Mouse (Mus musculus) spleen, postnatal 10 days (tissue): ENCODE measurements around the gene Ogfr.

Source experiments
- DNase-seq, 2 experiments: peaks; one replicate each; pipeline ENCODE4 v3.0.0; 2021 to 2022; ENCODE audit warnings: low spot score in 2 of 2

The Ogfr gene

DNA sequence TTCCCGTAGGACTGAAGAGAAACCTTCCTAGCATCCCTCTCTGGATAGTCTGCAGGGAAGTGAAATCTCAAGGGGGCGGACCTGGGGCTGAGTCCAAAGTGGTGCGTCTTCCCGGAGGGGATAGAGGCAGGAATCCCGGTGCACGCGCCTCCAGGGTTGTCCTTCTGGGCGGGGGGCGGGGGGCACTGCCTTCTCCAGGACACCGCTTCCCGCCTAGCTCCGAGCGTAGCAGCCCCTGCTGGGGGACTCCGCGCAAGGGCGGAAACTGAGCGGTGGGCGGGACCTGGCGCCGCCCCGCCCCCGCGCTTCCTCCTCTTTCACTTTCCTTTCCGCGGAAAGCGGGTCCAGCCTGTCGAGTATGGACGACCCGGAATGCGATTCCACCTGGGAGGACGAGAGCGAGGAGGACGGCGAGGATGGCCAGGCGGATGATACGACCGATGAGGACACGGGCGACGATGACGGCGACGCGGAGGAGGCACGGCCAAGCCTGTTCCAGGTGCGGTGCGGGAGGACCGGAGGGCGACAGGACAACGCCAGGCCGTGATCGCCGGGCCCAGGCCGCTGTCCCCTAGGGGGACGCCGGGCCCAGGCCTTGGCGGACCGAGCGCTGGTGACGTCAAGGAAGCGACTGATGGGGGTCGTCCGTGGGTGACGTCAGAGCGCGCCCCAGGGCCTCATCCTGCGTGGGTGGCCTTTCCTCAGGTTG lies at the start of gene Ogfr:
Gene Ogfr (plus strand): TSS at position 123 of the 709 bp plus-strand sequence.
- DNase-seq, result peak; percentile 83 to 85

DNA sequence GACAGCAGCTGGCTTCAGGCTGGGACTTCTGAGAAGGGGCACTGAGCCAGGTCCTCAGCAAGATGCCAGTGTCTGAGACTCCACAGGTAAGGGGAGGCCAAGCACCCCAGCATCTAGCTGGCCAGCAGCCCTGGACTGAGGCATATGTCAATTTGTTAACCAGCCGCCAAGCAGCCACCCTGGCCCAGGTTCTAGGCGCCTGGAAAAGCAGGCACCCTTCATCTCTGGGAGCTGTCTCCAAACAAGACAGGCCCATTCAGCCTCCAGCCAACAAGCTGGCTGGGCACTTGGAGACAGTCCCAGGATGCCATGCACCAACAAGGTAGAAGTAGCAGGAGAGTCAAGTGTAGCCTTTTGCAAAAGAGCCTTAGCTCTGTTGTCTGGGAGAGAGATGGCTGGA lies 45.4 kb upstream of the Ogfr start:
- DNase-seq, result no peak

DNA sequence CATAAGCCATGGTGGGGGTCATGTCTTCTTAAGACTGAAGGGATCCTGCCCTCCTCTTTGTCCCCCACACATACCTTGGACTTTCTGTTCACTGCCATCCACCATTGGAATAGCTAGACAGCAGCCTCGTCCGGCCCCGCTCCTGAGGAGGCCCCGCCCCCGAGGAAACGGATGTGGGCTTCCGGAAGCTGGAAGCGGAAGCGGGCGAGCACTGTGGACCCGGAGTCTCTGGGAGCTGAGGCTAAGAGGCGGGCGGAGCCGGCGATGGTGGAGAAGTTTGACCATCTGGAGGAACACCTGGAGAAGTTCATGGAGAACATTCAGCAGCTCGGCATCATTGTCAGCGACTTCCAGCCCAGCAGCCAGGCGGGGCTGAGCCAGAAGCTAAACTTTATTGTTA lies 44.0 kb upstream of the Ogfr start:
- no peak for DNase-seq

DNA sequence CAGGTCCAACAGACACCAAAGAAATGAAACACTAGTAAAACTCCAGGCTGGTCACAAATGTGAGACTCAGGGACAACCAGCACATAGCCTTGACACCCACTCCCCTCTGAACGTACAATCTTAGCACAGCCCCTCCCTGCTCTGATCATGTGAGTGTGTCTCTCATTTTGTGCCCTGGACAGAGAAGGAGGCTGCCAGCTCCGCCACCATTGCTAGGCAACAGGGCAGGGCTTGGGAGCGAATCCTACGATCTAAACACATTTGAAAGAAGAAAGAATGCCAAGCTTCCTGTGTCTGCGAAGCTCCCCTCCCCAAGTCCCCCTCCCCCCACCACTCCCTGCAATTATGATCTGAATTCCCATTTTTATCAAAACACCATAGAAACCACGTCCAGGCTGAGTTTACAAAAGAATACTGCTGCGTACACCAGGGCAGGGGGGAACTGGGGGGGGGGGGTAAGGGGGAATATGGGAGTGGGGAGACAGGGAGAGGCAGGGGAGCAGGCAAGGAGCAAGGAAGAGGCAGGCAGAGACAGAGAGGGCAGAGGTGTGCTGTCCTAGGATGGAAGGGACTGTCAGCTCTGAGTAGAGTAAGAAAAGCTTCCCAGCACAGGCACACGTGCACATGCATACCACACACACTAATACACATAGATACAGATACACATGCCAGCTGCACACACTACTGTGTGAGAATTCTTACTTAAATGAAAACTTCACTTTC lies 41.5 kb upstream of the Ogfr start:
- DNase-seq, result no peak

DNA sequence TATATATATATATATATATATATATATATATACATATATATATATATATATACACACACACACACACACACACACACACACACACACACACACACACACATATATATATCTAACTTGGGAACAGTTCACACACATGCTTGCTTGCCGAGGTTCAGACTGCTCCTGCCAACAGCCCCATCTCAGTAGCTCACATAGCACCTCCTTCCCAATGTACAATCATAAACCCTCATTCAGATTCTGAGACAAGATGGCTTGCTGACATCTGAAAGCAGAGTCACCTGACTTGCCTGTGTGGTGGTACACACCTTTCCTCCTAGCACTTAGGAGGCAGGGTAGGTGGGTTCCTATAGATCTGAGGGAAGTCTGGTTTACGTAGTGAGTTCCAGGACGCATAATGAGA lies 36.7 kb upstream of the Ogfr start:
- no peak for DNase-seq

DNA sequence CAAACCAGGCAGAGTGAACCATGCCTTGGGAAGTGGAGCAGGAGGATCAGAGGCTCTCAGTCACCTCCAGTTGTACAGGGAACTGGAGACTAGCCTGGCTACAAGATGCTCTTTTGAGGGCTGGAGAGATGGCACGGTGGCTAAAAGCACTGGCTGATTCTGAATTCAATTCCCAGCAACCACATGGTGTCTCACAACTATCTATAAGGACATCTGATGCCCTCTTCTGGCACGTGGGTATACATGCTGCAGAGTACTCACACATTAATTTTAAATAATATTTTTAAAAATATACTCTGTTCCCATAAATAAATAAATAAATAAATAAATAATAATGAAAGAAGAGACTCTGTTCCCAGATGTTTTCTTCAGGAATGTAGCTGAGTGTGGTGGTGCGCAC lies 33.8 kb upstream of the Ogfr start:
- no peak for DNase-seq

DNA sequence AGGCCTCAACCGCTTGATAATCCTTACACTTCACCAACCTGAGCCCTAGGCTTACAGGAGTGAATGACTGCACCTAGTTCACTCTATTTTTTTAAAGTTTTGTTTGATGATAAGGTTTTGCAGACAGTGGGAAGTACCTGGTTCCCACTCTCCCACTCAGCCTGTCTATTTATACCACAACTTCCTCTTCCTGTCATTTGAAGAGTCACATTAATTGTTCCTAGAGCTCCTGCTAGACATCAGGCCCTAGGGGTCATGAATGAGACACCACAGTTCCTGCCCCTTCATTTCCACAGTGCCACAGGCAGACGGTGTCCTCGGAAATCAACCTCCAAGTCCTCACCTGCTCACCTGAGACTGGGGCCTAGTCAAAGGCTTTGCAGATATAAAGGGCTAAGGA lies 32.6 kb upstream of the Ogfr start:
- DNase-seq, result no peak

DNA sequence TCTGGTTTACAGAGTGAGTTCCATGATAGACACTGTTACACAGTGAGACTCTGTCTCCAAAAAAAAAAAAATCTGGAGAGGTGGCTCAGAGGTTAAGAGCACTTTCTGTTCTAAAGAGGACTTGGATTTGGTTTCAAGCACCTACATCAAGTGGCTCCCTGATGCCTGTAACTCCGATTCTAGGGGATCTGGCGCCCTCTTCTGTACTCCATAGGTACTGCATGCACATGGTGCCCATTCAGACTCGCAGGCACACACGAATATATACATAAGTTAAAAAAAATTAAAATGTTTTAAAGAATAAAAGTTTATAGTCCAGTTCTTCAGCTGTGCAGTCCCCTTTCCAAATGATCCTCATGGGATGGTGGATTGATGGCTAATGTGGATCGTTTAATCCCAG lies 28.8 kb upstream of the Ogfr start:
- DNase-seq, result peak in 1 of 2 experiments; percentile 46

DNA sequence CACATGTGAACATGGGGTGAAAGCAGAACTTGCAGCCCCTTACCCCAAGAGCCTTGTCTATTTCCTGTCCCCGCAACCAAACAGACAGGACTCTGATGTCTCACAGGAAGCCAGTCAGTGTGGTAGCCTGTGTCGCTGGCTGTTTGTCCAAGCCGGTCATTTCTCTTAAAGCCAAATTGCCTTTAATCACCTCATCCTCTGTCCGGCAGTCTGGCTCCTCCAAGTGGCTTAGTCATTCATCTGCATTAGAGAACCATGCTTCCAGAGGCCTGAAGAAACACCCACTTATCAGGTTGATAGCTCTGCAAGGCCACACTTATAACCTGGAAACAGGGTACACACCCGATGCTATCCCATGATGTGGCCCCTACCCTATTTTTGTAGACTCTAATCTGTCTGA lies 26.9 kb upstream of the Ogfr start:
- no peak for DNase-seq

DNA sequence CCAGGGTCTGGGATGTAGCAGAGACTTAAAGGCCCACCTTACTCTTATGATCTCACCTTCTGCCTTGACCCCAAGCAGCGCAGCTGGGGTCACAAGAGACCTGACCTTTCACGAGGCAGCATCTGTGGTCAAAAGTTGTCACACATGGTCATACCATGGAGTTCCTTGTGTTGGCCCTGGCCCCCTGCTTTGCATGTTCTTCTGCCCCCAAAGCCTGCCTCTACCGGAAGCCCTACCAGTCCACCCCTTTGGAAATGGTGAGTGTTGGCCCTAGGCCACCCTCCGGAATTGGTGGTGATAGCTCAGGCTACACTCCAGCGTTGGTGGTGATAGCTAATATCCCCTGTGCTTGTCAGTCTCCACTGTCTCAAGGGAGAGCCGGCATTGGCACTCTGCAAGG lies 25.7 kb upstream of the Ogfr start:
- no peak for DNase-seq

DNA sequence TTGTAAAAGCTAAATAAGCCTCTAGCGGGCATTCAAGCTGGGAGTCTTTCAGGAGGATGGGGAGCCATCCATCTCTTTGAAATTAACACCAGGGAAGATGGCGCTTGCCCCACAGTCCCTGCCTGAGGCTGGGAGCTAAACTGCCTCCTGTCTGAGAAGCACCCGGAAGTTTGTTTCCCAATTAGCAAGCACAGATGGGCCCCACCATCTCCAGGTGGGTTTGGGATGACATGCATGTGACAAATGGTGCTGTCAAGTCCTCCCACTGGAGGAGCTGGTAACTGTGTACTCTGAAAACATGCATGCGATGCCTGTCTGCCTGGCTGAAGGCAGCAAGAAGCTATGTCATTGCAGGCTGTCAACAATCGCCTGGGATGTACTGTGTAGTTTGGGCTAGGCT lies 25.2 kb upstream of the Ogfr start:
- no peak for DNase-seq

DNA sequence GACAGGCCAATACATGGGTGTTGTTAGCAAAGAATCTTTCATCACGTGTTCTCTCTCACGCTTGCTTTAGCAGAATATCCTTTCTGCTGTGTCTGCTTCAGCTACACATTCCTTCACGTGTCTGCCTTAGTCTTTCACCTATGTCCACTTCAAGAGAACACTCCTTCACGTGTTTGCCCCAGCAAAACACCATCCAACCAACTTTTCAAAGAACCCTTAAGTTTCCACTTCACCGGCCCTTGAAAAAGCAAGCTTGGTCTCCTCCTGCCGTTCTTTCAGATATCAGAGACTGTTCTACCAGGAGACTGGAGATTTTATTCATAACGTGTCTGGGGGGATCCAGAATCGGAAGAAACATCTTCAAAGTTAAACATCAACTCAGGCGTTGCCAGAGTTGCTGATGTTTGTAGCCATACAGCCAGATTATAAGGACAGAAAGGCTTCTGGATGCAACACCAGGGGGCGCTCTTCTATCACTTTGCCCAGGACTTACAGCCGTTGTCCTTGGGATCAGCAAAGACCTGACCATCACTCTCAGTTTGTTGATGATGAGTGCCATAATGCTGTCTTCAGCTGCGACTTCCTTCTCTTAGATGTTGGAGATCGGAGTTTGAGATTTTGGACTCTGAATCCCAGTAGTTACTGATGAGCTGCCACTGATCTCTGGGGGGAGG lies 22.7 kb upstream of the Ogfr start:
- peak in 1 of 2 experiments; percentile 70 for DNase-seq

DNA sequence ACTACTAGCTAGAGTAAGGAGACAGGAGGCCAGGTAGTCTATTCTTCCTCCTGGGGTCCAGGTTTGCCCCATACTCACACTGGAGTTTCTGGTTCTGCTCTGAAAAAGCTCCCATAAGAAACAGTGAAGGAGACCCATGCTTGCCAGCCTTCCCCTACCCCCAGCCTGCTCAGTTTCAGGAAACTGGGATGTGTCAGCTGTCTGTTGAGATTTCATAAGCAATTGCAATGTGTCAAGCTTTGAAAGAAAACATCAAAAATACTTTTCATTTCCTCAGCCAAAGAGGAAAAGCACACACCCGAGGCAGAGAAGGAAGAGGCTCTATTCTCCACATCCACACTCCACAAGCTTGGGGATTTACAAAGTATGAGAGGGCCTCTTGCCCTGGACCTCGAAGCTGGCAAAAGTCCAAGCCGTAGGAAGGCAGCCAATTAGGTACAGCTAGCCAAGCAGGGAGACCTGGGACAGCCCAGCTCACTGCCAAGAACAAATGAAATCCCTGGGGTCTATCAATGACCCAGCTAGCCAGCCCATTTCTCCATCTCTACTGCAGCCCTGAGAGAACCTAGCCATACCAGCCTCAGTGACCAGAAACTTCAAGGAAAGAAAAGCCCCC lies 19.9 kb upstream of the Ogfr start:
- no peak for DNase-seq

DNA sequence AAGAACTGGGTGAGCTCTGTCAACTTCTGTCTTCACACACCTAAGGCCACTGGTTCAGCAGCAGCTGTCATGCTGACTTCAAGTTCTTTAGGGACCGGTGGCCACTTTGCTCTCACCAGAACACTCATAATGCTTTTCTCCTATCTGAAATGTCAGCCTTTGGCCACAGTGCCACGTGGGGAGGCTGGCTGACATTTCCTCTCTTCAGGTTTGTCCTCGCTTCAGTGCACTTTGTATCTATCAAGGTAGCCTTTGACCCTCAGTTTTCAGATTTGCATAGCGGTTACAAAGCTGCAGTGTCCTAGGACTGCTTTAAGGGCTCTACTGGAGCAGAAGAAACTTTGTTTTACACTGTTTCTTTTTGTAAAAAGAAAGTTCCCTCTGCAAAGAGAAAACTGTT lies 12.6 kb upstream of the Ogfr start:
- DNase-seq, result no peak

DNA sequence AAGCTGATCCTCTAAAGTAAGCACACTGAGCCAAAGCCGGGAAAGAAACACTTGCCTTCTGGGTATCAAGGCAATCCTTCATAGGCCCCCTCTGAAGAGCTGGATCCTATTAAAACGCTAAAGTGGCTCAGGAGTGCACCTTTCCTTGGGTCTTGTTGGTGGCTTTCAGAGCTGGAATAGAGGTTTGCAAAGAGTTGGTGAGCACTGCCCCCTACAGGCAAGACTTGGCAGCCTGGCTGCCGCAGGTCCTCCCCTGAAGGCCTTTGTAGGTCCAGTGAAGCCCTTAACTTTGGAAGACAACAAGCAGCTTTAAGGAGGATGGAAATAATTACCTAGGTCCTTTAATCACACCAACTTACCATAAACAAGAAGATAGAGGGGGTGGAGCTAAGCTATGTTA lies 10.4 kb upstream of the Ogfr start:
- peak; percentile 44 to 79 for DNase-seq

DNA sequence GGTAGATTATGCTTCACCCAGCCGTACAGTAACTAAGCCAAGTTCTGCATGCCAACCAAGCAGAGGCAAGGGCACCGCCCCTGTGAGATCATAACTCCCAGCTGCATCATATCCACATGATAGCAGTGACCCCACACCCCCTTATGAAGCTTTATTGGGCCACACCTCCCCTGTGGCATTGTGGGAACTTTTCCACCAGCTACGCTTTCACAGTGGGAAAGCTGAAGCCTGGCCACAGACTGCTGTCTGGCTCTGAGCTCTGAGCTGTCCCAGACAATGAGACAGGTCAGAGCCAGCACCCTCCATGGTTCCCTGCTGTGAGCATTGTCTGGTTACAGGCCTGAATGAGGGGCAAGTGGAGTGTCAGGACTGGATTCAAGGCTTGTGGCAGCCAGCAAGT lies 8.0 kb upstream of the Ogfr start, which contains the start of gene Mrgbp:
Gene Mrgbp (plus strand): TSS at position 303 of the 400 bp plus-strand sequence.
- no peak for DNase-seq

DNA sequence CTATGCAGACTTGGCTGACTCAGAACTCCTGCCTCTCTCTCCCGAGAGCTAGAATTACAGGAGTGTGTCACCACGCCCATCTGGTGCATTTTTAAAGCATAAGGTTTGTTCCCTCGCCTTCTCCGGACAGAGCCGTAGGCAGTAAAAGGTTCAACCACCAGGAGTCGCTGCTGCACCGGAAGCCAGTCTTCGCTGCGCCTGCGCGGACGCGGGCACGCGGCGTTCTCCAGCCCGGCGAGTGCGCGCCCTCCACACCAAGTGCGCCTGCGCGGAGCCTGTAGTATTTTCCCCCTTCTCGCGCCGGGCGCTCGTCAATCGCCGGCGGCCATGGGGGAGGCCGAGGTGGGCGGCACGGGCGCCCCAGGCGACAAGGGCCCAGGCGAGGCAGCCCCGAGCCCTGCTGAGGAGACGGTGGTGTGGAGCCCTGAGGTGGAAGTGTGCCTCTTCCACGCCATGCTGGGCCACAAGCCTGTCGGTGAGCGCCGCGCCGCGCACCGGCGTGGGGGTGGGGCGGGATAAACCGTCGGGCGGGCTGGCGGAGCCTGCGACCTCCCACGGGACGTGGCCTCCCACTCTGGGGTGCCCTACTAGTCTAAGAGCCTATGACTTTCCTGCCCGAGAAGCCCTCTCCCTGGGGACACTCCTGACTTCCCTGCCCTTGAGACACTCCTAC lies 6.4 kb upstream of the Ogfr start:
- peak; percentile 98 to 99 for DNase-seq

DNA sequence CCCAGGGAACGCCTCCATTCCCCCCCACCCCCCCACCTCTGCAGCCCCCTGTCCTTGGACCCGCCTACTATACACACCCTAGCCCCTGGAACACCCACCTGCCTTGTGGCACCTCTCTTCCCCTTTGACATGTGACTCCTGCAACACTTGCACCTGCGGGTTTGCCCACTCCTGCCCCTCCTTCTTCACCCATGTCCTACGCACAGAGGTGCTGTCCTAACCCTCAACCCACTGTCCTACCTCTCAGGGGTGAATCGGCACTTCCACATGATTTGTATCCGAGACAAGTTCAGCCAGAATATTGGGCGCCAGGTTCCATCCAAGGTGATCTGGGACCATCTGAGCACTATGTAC lies 5.9 kb upstream of the Ogfr start:
- peak; percentile 24 to 35 for DNase-seq

DNA sequence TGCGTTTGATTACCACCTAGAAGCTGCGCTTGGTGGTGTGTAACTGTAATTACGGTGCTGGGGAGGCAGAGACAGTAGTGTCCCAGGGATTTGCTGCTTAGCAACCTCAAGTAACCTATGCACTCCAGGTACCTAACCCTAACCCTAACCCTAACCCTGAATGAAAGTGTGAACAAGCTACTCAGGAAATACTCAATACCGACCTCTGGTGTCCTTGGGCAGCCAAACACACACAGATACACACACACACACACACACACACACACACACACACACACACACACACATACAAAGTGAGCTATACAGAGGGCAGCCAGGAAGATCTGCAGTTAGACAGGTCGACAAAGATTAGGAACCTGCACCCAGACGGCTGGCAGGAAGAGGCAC lies 316 bp upstream of the Ogfr start:
- DNase-seq, result no peak

DNA sequence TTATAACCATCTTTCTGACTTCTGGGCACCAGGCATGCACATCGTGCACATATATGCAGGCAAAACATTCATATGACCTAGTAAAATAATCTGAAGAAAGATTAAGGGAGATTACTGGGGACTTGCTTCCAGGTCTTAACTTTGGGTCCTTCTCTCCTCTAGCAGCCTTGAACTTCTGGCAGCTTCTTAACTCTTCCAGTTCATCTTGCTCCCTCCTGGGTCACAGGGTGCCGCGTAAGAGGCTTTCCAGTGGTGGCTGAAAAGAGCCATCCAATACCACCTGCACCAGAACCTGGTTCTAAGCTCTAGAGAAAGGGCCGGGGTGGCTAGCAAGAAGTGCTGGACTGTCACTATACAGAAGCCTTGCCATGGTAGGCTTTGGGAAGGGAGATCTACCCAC lies 8.4 kb downstream of the Ogfr start, which contains the start of gene Col9a3:
Gene Col9a3 (plus strand): TSS at position 301 of the 400 bp plus-strand sequence.
- no peak for DNase-seq

DNA sequence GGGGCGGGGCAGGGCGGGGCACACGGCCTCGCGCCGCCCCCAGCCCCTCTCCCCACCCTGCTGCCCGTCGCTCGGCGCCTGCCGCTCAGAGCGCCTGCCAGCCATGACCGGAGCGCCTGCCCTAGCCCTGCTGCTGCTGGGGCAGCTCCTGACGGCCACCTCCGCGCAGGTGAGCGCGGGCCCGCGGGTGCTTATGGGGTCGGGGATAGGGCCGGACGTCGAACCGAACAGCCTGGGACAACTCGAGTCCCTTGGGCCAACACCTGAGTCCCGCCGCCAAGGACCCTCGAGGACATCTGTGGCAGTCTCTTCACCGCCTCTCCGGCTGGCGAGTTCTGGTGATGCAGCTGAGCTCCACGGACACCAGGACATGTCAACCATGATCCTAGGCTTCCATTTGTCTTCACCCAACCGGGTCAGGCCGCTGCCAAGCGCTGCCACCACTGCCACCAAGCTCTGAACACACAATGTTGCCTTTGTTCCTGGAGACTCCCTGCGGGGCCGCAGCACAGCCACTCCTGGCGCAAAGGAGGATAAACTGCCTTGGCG lies 9.2 kb downstream of the Ogfr start:
- no peak for DNase-seq
